Mouse (Mus musculus) testis, adult 2 months (tissue): Measurements from ENCODE around the gene Ppy.

Source experiments
- CTCF ChIP-seq: fragments of 200-500 bp; IDR thresholded peaks from 2 replicates; pipeline ENCODE4 v1.5.1; 2012; ENCODE audit warnings: low read depth, mild to moderate bottlenecking, inconsistent platforms, low read length, moderate library complexity; ENCODE audit not compliant: control insufficient read depth, insufficient read depth, insufficient replicate concordance
- POLR2A ChIP-seq: fragments of 200-500 bp; IDR thresholded peaks from 2 replicates; pipeline ENCODE4 v1.6.1; 2012; ENCODE audit warnings: low read depth, mild to moderate bottlenecking, inconsistent platforms, low read length, moderate library complexity; ENCODE audit not compliant: control insufficient read depth

DNA sequence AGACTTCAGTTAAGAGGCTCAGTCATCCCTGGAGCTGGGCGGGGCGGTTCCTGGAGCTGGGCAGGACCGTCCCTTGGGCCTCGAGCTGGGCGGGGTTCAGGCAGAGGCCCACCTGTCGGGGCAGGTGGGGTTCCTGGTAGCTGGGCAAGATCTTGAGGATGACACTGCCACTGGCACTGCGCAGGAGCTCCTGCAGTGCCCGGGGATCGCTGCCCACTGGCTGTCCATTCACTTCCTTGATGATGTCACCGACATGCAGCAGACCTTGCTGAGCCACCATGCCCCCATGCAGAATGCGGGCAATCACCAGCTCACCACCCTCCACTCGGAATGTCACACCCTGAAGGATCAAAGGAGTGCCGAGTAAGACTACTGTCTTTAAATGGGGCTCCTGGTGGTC lies 38.0 kb downstream of the Ppy start:
- no peak for TF ChIP-seq CTCF
- TF ChIP-seq POLR2A: no peak
